Mouse (Mus musculus): Measurements from ENCODE around the gene Adam12. TPM values are rescaled to one million over a fixed set of nuclear protein-coding genes. Genes with fewer than 3 reads are reported as not detected.

Adam12 gene
- polyA plus RNA-seq, 1 experiment: 0.58 TPM

- no peak overlapping the region for H3K27ac ChIP-seq (ENCODE audit: insufficient read depth, low read length)
- WGBS: 88% methylated on average over 1 of the region's 1 CpGs
- H3K4me3 ChIP-seq (ENCODE audit: extremely low read depth, insufficient read depth, insufficient read length): no peak overlapping the region
- H3K27me3 ChIP-seq (ENCODE audit: control insufficient read depth, insufficient read depth, low read length): no peaks in the 10 kb centered on the region
- TF ChIP-seq CTCF (IDR thresholded peaks at IDR 0.05; ENCODE audit: extremely low read depth, insufficient read depth, insufficient read length, insufficient replicate concordance) (no peak), POLR2A (IDR thresholded peaks at IDR 0.05; ENCODE audit: low read depth, low read length) (no peak)
- H3K4me1 ChIP-seq (ENCODE audit: control insufficient read depth, insufficient read depth, insufficient read length): no peaks in the 10 kb centered on the region
- no peak for DNase-seq (ENCODE audit: low read depth in 1 of 2, low spot score in 2 of 2)
- no peaks in the 10 kb centered on the region for H3K36me3 ChIP-seq (ENCODE audit: control insufficient read depth, insufficient read depth, low read length)
These were observed 181.6 kb downstream of the Adam12 start for GRCm38 (mm10) chr7:134050371-134050770.

GRCm38 (mm10) chr7:134046376-134046775 lies 185.6 kb downstream of the Adam12 start:
- WGBS: 87% methylated on average over 3 of the region's 3 CpGs

GRCm38 (mm10) chr7:134043576-134043975 lies 188.4 kb downstream of the Adam12 start:
- Histone ChIP-seq H3K36me3 (ENCODE audit: control insufficient read depth, insufficient read depth, low read length) (no peaks in the 10 kb centered on the region), H3K27me3 (ENCODE audit: control insufficient read depth, insufficient read depth, low read length) (no peaks in the 10 kb centered on the region), H3K27ac (ENCODE audit: insufficient read depth, low read length) (no peak overlapping the region), H3K4me1 (ENCODE audit: control insufficient read depth, insufficient read depth, insufficient read length) (no peaks in the 10 kb centered on the region), H3K4me3 (ENCODE audit: extremely low read depth, insufficient read depth, insufficient read length) (no peak overlapping the region)
- no peak for DNase-seq (ENCODE audit: low read depth in 1 of 2, low spot score in 2 of 2)
- no peak for TF ChIP-seq POLR2A (IDR thresholded peaks at IDR 0.05; ENCODE audit: low read depth, low read length)
- no peak for TF ChIP-seq CTCF (IDR thresholded peaks at IDR 0.05; ENCODE audit: extremely low read depth, insufficient read depth, insufficient read length, insufficient replicate concordance)

More at GRCm38 (mm10) chr7:134046376-134046775, 185.6 kb downstream of the Adam12 start:
- H3K27me3 ChIP-seq (ENCODE audit: control insufficient read depth, insufficient read depth, low read length): no peaks in the 10 kb centered on the region
- H3K4me3 ChIP-seq (ENCODE audit: extremely low read depth, insufficient read depth, insufficient read length): no peak overlapping the region
- H3K36me3 ChIP-seq (ENCODE audit: control insufficient read depth, insufficient read depth, low read length): no peaks in the 10 kb centered on the region
- H3K27ac ChIP-seq (ENCODE audit: insufficient read depth, low read length): no peak overlapping the region
- no peak for DNase-seq (ENCODE audit: low read depth in 1 of 2, low spot score in 2 of 2)
- no peaks in the 10 kb centered on the region for H3K4me1 ChIP-seq (ENCODE audit: control insufficient read depth, insufficient read depth, insufficient read length)
- TF ChIP-seq CTCF (IDR thresholded peaks at IDR 0.05; ENCODE audit: extremely low read depth, insufficient read depth, insufficient read length, insufficient replicate concordance): no peak
- TF ChIP-seq POLR2A (IDR thresholded peaks at IDR 0.05; ENCODE audit: low read depth, low read length): no peak

GRCm38 (mm10) chr7:134042614-134043013 lies 189.3 kb downstream of the Adam12 start:
- TF ChIP-seq CTCF (IDR thresholded peaks at IDR 0.05; ENCODE audit: extremely low read depth, insufficient read depth, insufficient read length, insufficient replicate concordance) (no peak), POLR2A (IDR thresholded peaks at IDR 0.05; ENCODE audit: low read depth, low read length) (no peak)
- Histone ChIP-seq H3K27ac (ENCODE audit: insufficient read depth, low read length) (no peak overlapping the region), H3K36me3 (ENCODE audit: control insufficient read depth, insufficient read depth, low read length) (no peaks in the 10 kb centered on the region), H3K4me1 (ENCODE audit: control insufficient read depth, insufficient read depth, insufficient read length) (no peaks in the 10 kb centered on the region), H3K27me3 (ENCODE audit: control insufficient read depth, insufficient read depth, low read length) (no peaks in the 10 kb centered on the region), H3K4me3 (ENCODE audit: extremely low read depth, insufficient read depth, insufficient read length) (no peak overlapping the region)
- no peak for DNase-seq (ENCODE audit: low read depth in 1 of 2, low spot score in 2 of 2)

GRCm38 (mm10) chr7:134033939-134034338 lies 198.0 kb downstream of the Adam12 start:
- Histone ChIP-seq H3K4me1 (ENCODE audit: control insufficient read depth, insufficient read depth, insufficient read length) (no peaks in the 10 kb centered on the region), H3K36me3 (ENCODE audit: control insufficient read depth, insufficient read depth, low read length) (no peaks in the 10 kb centered on the region), H3K4me3 (ENCODE audit: extremely low read depth, insufficient read depth, insufficient read length) (no peak overlapping the region), H3K27me3 (ENCODE audit: control insufficient read depth, insufficient read depth, low read length) (no peaks in the 10 kb centered on the region), H3K27ac (ENCODE audit: insufficient read depth, low read length) (no peak overlapping the region)
- 82% methylated on average over 2 of the region's 2 CpGs for WGBS
- TF ChIP-seq CTCF (IDR thresholded peaks at IDR 0.05; ENCODE audit: extremely low read depth, insufficient read depth, insufficient read length, insufficient replicate concordance) (no peak), POLR2A (IDR thresholded peaks at IDR 0.05; ENCODE audit: low read depth, low read length) (no peak)
- DNase-seq (ENCODE audit: low read depth in 1 of 2, low spot score in 2 of 2): no peak

- 37% methylated on average over 6 of the region's 6 CpGs for WGBS
- DNase-seq (ENCODE audit: low read depth in 1 of 2, low spot score in 2 of 2): no peak
- no peak overlapping the region for H3K27ac ChIP-seq (ENCODE audit: insufficient read depth, low read length)
- H3K4me3 ChIP-seq (ENCODE audit: extremely low read depth, insufficient read depth, insufficient read length): no peak overlapping the region
- no peaks in the 10 kb centered on the region for H3K27me3 ChIP-seq (ENCODE audit: control insufficient read depth, insufficient read depth, low read length)
- H3K4me1 ChIP-seq (ENCODE audit: control insufficient read depth, insufficient read depth, insufficient read length): no peaks in the 10 kb centered on the region
- H3K36me3 ChIP-seq (ENCODE audit: control insufficient read depth, insufficient read depth, low read length): no peaks in the 10 kb centered on the region
- TF ChIP-seq POLR2A (IDR thresholded peaks at IDR 0.05; ENCODE audit: low read depth, low read length) (no peak), CTCF (IDR thresholded peaks at IDR 0.05; ENCODE audit: extremely low read depth, insufficient read depth, insufficient read length, insufficient replicate concordance) (no peak)
These were observed 199.0 kb downstream of the Adam12 start for GRCm38 (mm10) chr7:134032959-134033366.

- 90% methylated on average over 6 of the region's 6 CpGs for WGBS
- no peaks in the 10 kb centered on the region for H3K27me3 ChIP-seq (ENCODE audit: control insufficient read depth, insufficient read depth, low read length)
- no peak for DNase-seq (ENCODE audit: low read depth in 1 of 2, low spot score in 2 of 2)
- H3K4me1 ChIP-seq (ENCODE audit: control insufficient read depth, insufficient read depth, insufficient read length): no peaks in the 10 kb centered on the region
- TF ChIP-seq POLR2A (IDR thresholded peaks at IDR 0.05; ENCODE audit: low read depth, low read length): no peak
- TF ChIP-seq CTCF (IDR thresholded peaks at IDR 0.05; ENCODE audit: extremely low read depth, insufficient read depth, insufficient read length, insufficient replicate concordance): no peak
- H3K36me3 ChIP-seq (ENCODE audit: control insufficient read depth, insufficient read depth, low read length): no peaks in the 10 kb centered on the region
- no peak overlapping the region for H3K4me3 ChIP-seq (ENCODE audit: extremely low read depth, insufficient read depth, insufficient read length)
- no peak overlapping the region for H3K27ac ChIP-seq (ENCODE audit: insufficient read depth, low read length)
These were observed 200.2 kb downstream of the Adam12 start for GRCm38 (mm10) chr7:134031787-134032186.

Data from spleen, adult 2 months (tissue).